Mouse (Mus musculus) heart, postnatal 0 days (tissue): ENCODE results near the gene Eno2.

ENCODE experiments used
- CTCF ChIP-seq: IDR thresholded peaks from 2 replicates; pipeline ENCODE4 v1.5.1; 2016; ENCODE audit warnings: antibody characterized with exemption, control low read depth, low read depth
- EP300 ChIP-seq: IDR thresholded peaks from 2 replicates; pipeline ENCODE4 v1.6.1; 2016; ENCODE audit warnings: antibody characterized with exemption, low read depth

- TF ChIP-seq CTCF (no peak), EP300 (no peak)
These were observed 30.2 kb downstream of the Eno2 start for GRCm38 (mm10) chr6:124739231-124739796.
